Mouse (Mus musculus) frontal cortex, postnatal 10 days (tissue): ENCODE data around the gene Pin1rt1.

Experiments
- DNase-seq, 2 experiments: peaks; one replicate each; pipeline ENCODE4 v3.0.0; 2022; ENCODE audit warnings: low spot score in 2 of 2, mixed read lengths in 1 of 2

The Pin1rt1 gene

DNA sequence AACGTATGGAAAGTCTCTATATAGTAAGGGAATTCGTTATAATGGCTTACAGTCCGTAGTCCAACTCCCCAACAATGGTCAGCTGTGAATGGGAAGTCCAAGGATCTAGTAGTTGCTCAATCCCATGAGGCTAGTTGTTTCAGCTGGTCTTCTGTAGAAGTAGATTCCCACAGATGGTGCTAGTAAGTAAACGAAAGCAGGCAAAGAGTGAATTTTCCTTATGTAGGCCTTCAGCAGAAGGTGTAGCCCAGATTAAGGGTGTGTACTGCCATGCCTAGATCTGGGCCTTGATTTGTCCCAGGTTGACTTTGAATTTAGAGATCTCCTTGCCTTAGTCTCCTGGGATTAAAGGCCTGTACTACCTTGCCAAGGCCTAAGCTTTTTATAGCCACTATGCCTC lies at the start of gene Pin1rt1:
TSS of gene Pin1rt1 (minus strand) at position 101 of the 400 bp plus-strand sequence.
- DNase-seq: no peak

DNA sequence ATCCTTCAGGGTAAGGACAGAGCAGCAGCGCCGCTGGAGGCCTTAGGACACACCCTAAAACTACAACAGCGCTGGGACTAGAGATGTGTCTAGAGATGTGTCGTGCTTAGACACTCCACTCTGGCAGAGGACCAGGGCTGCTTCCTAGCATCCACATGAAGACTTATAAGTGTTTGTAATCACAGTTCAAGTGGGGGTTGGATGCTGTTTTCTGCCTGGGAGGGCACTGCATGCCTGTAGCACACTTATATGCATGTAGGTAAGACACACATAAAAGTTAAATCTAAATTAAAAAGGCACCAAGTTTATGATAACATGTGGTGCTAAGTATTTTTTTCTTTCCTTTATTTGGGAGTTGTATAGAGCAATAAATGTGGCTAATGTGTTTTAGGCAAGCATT lies 47.8 kb upstream of the Pin1rt1 start:
- DNase-seq: no peak

DNA sequence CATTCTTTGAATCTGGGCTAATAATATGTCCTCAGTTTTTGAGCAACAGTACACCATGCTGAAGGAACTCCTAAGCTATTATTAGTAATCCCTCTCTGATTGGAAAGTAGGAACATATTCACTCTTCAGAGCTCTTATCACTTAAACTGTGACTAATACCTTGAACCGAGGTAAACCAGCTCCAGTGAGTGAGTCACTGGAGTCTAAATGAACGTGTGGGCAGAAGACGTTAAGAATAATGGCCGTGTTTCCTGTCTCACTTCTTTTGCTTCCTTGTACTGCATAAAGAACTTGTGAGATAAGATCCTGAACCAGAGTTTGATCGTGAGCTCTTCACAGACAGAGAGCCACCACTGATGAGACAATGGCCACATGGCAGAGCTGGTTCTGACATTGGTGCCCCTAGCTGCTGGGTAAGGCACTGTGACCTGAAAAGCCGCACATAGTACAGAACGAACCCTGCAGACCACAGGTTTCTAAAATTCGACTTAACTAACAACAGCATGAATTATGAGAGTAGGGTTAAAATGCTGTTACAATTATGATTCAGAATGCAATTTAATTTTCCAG lies 47.0 kb upstream of the Pin1rt1 start:
- DNase-seq: no peak

DNA sequence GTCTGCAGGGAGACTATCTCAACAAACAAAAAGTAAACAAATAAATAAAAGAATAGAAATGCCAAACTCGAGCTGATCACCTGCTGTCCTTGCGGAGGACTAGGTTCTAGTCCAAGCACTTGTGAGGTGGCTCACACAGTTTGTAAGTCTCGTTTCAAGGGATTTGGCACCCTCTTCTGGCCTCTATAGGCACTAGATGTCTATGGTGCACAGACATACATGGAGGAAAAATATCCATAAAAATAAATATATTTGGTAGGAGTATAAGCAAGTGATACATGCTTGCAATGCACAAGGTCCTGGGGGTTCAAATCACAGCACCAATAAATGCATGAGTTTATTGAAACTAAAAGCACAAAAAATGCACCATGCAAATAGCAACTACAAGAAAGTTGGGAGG lies 34.4 kb upstream of the Pin1rt1 start:
- no peak for DNase-seq

DNA sequence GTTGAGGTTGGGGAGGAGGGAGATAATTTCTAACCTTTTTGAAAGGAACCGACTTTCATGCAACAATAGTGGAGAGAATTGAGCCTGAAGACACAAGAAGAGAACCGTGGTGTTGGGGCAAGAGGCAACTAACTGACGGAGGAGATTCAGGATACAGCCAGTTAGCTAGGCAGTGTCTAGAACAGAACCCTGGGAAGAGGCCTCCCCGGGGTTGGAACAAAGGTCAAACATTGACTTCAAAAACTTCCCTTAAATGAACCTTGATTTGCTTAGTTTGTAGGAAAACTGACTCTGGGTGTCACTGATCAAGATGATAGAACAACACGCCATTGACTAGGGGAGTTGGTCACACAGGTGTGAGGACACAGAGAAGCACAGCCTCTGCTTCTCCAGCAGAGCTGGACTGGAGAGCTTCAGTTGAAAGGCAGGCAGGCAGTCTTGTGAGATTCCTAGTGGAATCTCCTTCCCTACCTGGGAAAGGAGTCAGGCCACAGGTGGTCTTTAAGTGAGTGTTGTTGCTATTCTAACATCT lies 32.5 kb upstream of the Pin1rt1 start:
- no peak for DNase-seq

DNA sequence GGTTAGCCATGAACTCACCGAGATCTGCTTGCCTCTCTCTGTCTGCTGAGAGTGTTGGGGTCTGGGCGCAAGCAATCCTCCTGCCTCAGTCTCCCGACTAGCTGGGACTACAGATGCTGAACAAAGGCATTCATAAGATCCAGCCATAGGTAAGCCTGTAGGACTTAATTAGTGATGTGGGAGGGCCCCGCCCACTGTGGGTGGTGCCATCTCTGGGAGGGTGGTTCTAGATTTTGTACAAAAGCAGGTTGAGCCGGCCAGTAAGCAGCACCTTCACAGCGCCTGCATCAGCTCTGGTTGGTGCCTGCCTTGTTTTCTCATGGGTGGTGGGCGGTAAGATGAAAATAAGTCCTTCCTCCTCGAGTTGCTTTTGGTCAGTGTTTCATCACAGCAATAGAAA lies 30.1 kb upstream of the Pin1rt1 start:
- DNase-seq: no peak

DNA sequence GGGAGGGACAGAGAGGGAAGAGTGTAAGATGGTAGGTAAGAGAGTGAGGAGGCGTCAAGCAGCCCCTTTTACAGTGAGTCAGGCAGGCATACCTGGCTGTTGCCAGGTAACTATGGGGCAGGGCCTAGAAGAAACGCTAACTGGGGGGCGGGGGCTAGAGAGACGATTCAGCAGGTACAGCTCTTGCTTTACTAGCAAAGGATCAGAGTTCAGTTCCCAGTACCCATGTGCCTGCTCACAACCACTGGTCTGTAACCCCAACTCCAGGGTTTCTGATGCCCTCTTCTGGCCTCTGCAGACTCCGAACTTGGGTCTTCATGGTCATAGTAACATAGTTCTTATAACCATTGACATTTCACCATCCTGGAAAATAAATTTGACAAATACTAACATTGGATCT lies 27.8 kb upstream of the Pin1rt1 start:
- DNase-seq: no peak

DNA sequence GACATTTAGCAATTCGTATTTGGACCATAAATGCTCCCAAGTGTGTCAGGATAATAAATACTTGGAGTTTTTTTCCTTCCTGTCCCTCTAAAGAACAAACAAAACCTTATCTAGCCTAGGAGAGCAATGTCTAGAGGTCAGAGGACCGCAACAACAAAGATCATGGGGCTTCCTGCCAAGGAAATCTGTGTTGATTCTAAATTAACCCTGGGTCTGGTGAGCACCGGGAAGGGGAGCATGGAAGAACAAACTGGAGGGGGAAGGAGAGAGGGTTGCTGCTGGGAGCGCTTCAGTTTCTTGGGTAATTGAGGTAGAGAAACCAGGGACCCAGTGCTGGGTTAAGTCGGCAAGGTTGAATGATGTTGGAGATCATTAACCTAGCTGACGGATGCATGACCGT lies 27.0 kb upstream of the Pin1rt1 start:
- DNase-seq: no peak

DNA sequence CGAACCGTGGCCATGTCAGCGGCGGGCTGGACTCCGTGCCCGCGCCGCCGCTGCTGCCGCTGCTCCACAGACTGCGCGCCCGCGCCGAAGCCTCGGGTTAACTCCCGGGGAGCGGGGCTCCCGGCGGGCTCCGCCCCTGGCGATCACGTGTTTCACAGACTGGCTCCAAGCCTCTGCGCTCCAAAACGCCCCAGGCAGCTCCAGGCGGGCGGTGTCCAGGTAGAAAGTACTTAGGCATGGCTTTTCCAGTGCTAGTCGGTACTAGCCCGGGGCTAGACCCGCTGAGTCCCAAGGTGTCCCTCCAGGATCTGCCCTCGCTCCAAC lies 26.5 kb upstream of the Pin1rt1 start, which contains the start of gene Depdc7:
TSS of gene Depdc7 (minus strand) at position 138 of the 324 bp plus-strand sequence.
- DNase-seq: peak; percentile 80 to 82

DNA sequence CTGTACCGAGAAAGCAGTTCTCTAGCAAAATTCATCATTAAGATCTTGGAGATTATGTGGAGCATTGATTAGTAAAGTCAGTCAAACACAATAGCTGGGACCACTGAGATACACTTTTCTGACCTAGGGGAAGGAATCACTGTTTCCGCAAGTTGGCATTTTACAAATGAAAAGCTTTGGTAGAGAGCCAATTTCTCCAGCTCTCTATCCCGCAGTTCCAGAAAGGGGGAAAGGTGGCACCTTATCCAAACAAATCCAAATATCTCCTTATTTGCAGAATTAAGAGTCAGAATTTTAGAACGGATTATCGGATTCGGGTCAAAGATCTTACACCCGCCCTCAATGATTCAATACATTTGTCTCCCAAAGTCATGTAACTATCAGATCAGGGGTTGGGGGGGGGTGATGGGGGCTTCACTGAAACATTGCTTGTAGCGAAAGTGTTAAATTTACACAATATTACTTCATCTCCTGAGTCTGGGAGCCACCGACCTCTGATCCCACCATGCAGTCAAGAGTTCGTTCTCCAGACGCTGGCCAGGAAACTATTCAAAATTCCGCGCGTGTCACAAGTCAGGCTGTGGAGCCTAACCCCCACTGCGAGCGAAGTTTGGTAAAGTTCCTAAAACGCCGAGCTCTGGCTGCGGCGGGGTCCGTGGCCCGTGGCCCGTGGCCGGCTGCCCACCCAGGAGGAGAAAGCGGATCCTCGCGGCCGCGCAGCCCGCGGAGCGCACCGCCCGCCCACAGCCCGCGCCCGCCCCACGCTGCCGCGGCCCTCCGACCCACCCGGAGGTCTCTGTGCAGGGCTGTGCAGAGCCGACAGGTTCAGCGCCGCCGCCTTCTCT lies 25.9 kb upstream of the Pin1rt1 start:
- DNase-seq: no peak

DNA sequence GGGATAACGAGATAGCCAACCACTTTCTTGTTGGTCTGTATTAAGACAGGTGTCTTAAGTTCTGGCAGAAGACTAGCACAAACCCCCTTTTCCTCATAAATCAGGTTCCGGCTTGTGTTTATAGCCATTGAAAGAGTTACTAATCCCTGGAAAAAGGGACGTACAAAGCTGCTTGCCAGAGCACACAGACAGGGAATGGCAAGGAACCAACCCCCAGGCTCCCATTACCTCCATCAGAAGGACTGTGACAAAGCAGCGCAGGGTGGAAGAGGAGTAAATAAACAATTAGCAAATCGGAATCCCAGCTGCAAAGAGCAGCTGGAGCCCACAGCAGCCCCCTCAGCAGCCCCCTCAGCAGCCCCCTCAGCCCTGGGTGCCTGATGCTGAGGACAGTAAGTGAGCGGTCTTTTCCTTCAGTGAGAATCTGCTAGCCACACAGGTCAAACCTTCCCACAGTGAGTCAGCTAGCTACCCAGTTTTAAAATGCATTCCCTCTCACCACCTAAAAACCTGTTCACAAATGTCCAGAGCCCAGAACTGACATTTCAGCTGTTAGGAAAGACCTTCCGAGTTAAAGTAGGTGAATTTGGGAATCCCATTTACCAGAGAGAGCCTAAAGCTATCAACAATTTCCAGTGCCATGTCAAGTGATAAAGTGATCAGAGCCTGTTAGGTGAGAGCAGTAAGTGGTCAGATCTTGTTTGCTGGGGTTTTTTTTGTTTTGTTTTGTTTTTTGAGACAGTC lies 25.0 kb upstream of the Pin1rt1 start:
- no peak for DNase-seq

DNA sequence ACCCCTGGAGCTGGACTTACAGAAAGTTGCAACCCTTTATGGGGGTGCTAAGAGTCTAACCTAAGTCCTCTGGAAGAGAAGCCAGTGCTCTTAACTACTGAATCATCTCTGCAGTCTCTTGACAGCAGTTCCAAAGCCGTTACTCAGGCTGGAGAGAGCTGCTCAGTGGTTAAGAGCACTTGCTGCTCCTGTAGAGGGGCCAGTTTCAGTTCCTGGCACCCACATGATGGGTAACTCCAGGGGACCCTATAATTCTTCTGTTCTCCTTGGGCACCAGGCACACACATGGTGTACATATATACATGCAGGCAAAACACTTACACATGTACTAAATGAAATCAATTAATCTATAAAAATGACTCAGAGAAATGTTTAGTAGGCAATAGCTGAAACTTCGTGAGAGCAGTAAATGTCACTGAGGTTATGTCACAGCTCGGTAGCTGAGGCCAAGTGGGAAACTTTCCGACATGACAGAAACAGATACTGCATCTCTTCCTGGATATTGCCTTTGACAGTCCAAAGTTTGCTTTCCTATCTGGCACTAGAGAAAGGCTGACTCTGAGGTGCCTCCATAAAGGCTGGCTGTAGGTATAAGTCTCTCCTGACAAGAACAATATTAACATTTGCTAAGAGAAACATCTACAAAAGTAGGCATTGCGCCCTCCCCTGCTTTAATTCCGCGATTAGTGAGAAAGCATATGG lies 24.2 kb upstream of the Pin1rt1 start:
- DNase-seq: no peak

DNA sequence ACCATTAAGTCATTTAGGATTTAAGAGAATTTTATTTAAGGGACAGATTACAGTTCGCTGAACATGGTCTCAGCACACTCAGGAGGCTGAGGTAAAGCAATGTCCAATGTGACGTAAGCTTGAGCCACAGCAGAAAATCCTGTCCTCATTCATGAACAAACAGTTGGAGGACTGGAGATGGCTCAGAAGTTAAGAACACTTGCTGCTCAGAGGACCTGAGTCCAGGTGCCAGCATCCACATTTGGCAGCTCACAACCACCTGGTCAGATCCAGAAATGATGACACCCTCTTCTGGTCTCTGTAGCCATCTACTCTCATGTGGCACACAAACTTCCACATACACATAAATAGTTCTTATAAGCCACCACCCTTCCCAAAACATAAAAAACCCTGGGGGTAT lies 23.5 kb upstream of the Pin1rt1 start:
- DNase-seq: no peak

DNA sequence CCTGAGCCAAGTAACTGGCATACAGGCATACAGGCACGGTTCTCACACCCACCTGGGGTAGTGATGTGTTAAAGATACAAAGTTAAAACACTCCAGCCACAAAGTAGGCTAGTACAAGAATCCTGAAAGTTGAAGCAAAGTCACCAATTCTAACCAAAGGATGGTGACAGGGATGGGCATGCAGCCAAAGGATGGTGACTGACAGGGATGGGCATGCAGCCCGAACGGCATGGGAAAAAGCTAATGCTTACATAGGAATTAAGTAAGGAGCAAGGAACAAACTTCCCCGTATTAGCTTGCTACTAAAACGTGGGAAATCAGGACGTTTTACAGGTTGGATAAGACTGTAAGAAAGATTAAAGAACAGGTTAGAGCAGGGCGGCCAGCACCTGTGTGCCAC lies 20.1 kb upstream of the Pin1rt1 start:
- DNase-seq: no peak

DNA sequence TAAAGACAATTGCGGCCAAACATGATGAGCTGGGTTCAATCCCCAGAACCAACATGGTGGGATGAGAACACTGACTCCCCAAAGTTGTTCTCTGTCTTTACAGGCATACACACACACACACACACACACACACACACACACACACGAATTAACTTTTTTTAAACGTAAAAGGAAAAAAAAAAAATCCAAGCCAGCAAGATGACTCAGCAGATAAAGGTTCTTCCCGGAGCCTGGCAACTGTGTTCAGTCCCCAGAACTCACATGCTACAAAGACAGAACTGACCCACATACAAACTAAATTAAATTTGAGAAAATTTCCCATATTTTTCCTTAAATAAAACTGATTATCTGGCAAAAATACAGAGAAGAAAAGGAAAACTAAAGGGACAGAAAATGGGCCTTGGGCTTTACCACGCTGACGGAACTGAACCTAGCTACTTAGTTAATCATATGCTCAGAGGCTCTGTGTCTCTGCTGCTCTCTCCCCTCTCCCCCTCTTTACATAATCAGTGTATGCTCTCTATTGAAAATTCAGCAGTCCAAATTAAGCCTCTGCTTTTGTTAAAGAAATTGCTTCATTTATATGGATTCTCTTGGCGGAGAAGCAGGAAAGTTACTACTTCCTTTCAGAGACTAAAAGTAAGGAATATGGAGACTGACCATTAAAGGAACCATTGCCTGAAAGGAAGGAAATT lies 16.5 kb upstream of the Pin1rt1 start:
- no peak for DNase-seq

DNA sequence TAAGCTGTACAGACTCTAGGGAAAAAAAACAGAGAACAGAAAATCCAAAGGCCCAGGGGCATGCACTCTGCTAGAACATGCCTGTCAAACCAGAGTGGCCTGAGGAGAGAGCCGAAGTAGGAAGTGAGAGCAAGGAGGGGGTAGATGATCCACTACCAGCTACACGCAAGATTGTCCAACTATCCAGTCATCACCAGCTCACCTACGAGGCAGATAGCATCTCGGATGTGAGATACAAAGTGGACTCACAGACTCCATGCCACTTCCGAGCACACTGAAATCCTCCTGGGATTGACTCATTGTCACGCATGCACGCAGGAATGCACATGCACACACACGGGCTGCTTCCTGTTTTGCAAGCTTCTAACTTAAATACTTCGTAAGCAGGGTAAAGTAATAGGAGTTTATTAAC lies 15.9 kb upstream of the Pin1rt1 start:
- no peak for DNase-seq

DNA sequence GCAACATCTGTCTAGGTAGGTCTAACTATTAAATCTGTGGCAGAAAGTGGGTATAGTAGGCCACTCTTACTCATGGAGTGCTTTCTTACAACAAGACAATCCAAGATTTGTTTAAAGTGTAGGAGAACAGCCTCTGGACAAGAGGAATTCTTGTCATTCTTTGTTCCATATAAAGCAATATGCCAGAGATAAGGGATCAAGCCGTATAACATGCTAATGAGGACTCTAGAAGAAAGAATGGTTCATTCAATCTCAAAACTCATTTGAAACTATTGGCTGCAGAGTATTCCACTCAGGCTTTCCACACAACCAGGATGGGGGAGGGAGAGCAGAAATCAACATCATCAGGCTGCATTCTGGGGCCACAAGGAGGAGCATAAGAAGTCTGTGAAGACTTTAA lies 11.2 kb upstream of the Pin1rt1 start:
- no peak for DNase-seq

DNA sequence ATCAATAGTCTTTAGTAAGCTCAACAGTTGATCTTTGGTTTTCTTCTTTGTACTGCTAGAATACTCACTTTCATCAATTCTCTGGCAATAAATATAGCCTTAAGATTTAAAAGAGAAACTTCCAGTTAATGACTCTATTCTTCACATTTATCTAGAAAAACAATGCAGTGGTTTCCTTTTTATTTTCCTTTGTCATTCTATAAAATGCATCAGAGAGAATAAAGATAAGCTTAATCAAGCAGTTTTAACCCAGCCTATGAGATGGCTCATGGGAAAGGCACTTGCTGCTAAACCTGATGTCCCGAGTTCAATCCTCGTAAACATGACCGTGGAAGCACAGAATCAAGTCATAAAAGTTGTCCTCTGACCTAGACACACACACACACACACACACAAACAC lies 5.8 kb upstream of the Pin1rt1 start:
- no peak for DNase-seq

DNA sequence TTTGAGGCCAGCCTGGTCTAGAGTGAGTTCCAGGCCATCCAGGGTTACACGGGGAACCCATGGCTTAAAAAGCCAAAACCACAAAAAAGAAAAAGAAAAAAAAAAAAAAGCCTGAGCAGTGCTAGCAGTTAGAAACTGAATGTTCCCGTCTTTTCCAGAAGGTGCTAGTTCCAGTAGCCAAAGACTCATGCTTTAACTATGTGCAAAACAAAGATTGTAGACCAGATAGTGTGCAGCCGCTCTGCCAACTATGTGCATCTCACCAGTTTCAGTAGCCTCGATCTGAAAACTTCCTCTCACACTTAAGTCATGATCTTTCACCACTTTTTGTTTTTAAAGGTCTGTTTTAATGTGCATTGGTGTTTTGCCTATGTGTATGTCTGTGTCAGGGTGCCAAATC lies 1.6 kb upstream of the Pin1rt1 start:
- DNase-seq: no peak

DNA sequence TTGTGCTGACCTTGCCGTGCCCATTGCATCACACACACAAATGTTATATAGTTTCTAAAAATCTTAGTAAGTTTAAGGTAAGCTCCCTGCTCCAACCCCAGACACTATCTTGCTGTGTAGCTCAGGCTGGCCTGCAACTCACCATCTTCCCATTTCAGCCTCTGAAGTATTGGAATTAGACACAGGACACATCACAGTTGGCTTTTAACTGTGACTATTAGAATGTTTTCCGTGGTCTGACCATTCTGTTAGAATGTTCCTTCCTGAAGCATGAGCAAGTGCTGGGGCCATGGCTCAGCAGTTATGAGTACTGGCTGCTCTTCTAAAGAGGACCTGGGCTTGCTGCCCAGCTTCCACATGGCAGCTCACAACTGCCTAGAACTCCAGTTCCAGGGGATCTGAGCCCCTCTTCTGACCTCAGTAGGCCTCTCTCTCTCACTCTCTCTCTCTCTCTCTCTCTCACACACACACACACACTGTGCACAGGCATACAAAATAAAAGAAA lies 1.1 kb upstream of the Pin1rt1 start:
- no peak for DNase-seq

DNA sequence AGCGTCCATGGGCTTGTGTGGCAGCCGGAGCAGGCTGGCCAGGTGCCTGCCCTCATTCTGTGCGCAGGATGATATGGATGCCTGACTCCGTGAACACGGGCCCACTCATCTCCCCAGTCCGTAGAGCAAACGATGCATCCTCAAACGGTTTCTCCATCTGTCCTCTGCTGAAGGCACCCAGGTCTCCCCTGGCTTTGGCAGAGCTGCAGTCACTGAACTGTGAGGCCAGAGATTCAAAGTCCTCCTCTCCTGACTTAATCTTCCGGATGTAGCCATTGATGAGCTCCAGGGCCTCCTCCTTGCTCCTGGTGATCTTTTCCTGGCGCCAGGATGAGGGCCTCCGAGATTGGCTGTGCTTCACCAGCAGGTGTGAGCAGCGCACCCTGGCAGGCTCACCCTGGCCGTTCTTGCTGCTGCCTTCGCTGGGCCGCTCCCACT lies 1.9 kb downstream of the Pin1rt1 start:
- DNase-seq: no peak
